Mouse (Mus musculus) adrenal gland, postnatal 25 days (tissue): Measurements from ENCODE around the gene Stab1. TPM values are rescaled to one million over a fixed set of nuclear protein-coding genes. Genes with fewer than 3 reads are reported as not detected.

Experiments used
- DNase-seq: peaks from one replicate; pipeline ENCODE4 v3.0.0; 2021; ENCODE audit warnings: mixed read lengths
- total RNA-seq: library from RNA; stranded (reverse); gene quantifications from 2 replicates; pipeline ENCODE4 v1.2.3, GENCODE M21; 2021

Gene Stab1
- total RNA-seq, 1 experiment from 2014 or later, result 79.5 TPM

DNA sequence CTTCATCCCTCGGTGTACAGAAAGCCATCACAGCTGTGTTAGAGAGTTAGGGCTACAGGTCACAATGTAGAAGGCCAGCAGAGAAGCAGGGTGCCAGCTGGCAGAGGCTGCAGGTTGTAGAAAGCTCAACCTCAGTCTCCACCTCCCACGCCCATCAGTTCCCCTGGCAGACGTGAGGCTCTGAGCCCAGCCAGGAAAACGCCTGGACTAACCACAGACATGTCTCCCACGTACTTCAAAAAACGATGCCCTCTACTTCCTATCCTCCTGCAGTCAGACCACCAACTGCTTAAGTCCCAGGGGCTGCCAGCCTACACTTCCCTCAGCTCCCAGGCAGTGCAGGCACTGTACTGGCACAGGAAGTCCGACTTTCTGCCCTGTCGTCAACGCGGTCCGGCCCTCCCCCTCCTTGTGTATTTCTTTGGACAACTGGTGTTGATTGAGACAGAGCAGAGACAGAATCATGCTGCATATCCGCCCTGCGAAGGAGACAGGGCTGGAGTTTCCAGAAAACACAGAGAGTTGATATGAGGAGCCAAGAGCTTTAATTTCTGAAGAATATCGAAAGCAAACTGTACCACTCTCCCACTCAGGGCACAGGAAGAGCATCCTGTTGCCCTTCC lies 26.6 kb upstream of the Stab1 start:
- peak; percentile 78 for DNase-seq

DNA sequence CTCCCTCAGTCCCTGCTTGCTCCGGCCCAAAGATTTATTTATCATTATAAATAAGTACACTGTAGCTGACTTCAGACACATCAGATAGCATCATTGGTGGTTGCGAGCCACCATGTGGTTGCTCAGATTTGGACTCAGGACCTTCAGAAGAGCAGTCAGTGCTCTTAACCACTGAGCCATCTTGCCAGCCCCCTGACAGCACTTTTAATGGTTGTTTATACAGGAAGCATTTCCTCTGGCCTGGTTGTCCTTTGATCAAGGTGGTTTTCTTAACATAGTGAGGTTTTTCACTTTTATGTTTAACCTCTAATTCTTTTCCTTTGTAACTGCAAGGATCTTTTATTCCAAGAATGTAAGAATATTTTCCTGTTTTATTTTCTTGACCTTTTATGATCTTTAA lies 26.0 kb upstream of the Stab1 start:
- no peak for DNase-seq

DNA sequence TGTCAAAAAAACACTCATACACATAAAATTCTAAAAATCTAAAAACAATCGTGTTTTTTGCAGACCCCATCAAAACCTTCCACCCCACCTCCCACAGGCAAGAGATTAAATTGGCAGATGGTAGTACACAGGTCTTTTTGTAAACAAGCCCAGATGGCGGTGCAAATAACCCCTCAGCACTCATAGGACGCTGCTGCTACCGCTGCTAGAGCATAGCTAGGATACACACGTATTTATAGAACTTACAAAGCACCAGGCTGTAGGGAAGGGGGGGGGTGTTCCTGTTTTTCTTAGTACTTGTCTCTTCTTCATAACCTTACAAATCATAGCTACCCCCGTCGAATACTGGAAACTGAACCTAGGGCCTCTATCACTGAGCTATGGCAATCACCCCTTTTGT lies 25.4 kb upstream of the Stab1 start:
- DNase-seq, result no peak

DNA sequence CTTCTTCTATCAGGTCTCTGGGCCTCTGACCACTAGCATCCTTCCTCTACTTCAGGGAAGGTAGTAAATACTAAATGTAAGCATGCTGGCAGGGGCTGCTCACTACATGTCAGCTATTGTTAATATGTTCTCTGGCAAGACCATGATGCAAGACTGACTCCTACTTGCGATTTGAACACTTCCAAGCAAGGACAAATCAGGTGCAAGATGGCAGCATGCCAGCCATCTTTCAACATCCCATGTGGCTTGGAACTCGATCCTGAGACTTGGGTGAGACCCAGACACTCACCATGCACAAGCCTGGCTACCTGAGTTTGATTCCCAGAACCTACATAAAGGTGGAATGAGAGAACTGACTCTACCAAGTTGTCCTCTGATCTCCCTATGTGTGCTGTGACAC lies 23.5 kb upstream of the Stab1 start:
- no peak for DNase-seq

DNA sequence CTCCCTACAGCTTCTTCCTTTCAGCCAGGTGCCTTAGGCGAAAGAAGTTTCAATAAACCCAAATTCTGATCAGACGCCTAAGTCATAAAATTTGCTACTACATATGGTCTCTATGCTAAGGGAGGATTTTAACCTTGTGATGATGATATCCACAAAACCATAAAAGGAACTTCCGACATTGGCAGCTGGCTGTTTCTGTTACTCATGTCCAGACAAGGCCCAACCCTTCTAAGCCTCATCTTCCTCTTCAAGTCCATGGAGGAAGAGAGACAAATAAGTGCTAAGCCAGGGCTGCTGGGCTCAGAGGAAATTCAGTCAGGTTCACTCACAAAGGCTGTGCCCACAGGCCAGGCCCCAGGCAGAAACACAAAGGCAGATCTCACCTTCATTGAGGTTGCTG lies 20.9 kb upstream of the Stab1 start:
- no peak for DNase-seq

DNA sequence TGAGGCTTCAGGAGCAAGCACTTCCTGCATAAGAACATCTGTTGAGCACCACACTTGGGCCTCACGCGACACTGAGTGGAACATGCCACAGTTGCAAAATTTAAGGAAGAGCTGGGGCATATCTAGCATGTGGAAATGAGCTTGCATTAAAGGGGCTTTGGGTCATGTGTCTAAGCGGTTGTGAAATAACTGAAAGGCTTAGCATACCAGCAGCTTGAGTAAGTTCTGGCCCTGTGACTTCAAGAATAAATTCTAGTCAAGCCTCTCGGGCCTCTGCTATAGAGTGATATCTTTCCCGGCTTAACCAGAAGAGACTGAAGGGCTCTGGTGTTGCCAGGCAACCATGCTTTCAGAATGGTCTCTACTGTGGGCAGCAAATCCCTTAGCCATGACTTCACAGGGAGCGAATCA lies 20.3 kb upstream of the Stab1 start:
- DNase-seq, result no peak

DNA sequence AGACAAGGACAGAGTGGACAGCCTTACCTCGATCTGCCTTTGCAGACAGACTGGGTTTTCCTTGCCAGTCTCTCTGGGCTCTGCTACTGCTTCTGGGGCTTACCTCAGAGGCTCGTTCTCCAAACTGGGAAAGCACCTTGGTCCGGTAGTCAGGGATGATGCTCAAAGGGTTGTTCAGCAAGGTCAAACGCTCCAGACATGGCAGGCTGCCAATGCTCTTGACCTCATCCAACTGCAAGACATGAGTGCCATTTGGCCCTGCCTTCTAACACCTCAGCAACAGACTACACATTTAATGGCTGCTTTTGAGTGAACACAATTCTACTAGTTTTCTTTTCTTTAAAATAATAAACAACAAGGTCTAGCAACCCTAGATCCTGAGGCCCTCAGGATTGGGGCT lies 18.2 kb upstream of the Stab1 start:
- DNase-seq, result peak; percentile 68

DNA sequence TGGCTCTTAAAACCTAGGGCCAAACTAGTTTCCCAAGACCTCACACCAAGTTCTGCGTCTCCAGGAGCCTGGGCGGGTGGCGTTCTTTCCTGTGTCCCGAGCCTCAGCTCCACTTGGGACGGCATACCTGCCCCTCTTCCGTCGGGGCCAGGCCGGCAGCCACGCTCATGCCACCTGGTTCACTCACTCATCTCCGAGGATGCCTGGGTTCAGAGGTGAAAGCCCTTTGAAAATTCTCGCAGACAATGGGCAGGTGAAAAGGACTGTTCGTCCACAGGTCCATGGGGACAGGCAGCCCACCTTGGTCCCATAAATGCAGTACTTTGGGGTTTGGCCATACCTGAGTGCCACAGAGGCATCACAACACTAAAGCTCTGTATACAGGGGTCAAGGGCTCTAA lies 15.8 kb upstream of the Stab1 start:
- DNase-seq, result no peak

DNA sequence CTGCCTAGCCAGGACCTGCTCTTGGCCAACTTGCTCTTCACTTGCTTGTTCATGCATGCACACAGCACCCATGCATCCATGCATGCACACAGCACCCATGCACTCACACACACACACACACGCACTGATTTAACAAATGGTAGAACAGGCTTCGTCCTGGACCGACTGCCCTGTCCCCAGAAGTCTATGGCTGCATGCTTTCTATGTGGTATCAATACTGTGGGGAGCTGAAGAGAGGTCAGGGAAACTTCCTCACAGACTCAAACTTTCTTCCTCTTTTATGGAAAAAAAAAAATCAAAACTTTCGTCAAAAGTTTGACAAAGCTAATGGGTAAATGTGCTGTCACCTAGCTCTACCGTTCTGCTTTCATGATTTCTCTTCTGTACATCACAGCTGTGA lies 15.1 kb upstream of the Stab1 start:
- DNase-seq, result no peak

DNA sequence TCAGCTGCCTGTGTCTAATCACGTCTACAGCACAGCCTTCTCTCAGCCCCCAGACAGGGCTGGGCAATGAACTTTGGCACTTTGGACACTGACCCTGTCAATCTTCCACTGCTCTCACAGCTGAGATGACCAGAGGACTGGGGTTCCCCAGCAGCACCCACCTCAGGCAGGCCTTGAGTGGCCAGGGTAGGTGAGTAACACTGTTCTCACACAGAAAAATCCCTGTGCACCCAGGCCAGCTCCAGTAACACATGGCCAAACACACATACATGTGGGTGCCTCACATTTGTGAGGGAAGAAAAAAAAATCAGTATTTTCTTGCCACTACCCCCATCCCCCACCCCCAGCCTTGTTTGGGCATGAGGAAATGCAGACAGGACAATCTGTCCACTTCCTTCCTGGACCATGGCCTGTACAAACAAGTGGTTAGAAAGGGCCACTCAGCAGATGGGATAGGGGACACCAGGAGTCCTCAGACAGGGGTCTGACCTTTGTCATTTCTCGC lies 14.4 kb upstream of the Stab1 start:
- DNase-seq, result no peak

DNA sequence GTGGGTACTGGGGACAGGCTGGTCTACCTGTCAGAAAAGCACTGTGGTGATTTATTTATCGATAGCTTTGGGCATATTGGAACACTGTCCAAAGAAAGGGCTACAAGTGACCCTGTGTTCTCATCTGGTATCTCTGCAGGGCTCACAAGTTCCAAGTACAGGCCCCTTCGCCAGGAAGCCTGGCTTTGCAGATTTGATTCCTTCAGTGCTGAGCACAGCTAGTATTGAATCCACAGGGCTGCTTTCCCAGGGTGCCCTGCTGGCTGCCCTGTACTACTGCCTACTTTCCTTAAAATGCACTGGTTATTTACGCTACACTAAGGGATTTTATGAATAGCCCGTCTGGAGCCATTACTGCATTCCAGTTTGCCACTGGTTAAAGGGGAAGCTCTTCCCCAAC lies 13.1 kb upstream of the Stab1 start:
- DNase-seq, result no peak

DNA sequence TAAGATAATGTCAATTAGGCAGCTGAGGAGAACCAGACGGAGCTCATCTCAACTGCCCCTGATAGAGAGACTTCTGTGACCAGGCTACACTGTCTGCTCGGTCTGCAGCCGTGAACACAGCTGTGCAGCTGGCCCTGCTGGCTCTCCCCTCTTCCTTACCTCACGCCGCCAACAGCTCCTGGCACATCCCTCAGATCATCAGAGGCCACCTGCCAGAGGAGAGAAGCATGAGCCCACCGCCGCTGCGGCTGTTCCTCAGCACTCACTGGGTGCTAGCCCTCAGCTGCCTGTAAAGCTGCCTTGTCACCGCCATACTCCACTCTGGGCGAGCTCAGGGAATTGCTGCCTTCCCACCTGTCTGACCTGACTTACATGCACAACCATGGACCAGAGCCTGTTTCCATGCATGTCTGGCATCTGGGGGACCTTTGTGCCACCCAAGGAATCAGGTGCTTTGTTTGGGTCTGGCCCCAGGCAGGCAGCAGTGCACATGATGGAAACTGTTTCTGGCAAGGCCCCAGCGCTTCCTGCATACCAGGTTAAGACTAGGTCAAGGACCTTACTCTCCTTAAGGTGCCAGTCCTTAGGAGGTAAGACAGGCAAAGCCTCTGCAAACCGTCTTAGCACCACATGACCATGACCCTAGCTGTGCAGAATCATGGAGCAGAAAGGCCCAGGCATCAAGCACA lies 11.4 kb upstream of the Stab1 start:
- no peak for DNase-seq

DNA sequence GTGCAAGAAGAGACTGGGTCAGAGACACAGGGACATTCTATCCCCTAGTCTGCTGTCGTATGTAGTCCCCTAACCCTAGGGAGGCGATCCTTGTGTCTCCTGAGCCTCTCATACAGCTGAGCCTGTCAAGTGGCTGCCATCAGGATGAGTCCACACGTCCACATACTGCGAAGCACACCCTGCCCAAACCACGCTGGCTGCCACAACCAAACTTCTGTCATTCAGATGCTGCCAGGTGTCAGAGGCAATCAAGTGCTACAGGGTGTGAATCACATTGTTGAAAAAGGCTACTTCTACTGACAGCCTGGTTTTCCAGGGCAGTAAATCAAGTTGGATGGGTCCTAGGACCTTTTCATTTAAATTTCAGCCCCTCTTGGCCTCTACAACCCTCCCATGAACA lies 9.3 kb upstream of the Stab1 start:
- DNase-seq, result no peak

DNA sequence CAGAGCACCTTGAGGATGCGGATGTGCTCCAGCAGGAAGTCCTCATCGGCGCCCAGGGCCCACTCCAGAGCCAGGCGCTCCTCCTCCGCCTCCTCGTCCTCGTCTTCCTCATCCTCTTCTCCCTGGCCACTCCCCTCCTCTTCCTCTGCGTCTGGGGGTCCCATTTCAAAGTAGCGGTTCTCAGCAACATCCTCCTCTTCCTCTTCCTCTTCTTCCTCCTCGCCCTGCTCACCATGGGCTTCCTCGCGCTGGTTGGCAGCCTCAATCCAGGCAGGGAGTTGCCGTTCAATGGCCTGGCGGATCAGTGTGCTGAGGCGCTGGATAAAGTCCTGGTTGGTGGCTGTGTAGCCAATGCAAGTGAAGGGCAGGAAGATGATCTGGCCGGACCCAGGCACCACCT lies 8.8 kb upstream of the Stab1 start:
- no peak for DNase-seq

DNA sequence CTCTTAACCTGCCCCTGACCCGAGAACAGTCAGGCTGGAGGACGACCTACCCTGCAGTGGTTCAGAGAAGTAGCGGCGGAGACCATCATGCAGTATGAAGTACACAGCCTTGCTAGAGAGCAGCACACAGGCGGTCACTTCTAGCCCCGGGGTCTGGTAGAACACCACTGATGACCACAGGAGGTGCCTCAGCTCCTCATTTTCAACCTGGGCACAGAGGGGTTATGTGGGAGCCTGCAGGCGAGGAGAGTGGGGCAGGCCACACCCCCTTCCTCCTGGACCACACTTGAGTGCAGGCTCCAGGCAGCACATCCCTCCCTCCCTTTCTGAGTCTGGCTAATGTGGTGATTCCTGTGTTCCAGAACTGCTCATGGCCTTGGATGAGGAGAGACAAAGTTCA lies 5.1 kb upstream of the Stab1 start:
- no peak for DNase-seq

DNA sequence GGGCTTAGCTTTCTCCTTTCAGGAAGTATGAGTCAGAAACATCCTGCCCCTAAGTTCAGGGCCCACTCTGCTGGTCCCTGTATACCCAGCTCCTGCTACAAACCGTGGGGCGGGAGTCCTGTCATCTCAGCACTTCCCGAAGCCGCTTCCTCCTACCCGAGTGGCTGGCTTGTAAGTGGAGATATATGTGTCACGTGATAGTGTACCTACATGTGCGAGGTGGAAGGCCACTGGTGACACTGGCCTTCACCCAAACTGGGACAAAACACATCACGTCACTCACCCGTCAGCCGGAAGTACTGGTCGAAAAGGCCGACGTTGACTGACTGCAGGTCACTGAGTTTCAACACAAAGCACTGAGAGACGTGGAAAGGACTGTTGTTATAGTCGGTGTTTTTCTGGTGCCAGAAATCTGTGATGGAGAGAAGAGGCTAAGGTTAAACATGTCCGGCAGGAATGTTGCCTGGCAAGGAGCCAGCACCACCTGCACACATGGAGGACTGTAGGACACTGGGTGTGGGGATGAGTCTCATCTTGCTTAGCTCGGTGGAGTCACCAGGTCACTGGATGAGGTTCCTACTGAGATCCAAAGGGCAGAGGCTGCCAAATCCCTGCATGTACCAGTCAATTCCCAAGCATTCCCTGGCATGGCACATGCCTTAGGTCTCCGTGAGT lies 4.5 kb upstream of the Stab1 start:
- DNase-seq, result no peak

DNA sequence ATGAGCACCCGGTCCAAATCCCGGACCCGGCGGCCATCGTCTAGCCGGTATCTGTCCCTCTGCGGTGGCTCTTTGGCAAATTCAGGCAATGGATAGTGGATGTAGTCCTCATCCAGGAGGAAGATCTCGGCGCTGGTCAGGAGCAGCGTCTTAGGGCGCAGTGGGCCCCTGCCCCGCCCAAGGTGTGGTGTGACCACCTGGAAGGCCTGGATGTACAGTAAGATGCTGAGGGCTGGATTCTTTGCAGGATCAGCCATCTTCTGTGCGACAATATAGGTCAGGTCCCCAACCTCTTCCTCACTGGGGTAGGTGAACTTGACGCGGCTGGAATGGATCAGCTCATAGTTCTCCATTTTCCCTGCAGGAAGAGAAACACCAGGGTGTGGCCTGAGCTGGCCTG lies 3.4 kb upstream of the Stab1 start:
- no peak for DNase-seq

DNA sequence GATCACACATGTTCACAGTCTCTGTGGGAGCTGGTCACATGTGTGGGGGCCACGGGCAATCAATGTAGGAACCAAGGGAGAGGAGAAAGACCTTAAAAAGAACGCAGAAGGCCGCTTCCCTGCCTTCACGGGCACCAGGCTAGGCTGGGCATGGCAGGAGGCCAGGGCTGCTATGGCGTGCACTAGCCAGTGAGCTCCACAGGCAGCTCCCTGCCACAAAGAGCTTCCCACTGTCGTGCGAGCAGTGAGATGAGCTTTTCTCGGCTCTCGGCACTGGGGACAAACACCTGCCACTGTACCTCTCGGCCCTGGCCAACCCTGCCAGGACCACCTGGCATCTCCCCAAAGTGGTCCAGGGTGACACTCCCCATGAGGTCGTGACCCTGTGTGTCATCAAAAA lies 2.9 kb upstream of the Stab1 start:
- peak; percentile 54 for DNase-seq

DNA sequence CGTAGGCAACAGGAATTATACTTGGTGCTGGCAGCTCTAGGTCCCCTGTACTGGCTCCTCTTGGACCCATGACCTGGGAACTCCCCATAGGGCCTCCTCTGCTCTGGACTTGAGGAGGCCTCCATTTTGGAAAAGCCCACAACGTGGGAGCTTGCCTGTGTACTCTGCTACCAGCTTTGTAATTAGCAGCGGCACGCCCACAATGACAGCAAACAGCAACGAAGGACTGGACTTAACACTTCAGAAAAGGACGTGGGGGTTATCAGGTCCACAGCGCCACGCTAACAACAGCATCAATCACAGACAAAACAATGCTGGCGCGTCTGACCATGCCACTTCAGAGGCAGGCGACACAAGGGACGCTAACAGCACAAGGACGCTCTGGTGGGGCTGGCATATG lies 2.5 kb upstream of the Stab1 start:
- no peak for DNase-seq

DNA sequence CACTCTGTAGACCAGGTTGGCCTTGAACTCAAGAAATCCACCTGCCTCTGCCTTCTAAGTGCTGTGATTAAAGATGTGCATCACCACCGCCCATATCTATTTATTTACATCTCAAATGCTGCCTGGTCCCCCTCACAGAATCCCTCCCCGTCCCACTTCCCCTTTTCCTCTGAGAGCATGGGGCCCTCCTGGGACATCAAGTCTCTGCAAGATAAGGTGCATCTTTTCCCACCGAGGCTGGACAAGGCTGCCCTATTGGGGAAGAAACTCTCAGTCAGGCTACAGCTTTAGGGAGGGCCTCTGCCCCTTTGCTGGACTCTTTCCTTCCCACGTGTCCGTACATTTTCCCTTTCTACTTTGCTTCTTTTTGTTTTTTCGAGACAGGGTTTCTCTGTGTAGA lies 1.1 kb upstream of the Stab1 start:
- DNase-seq, result no peak

DNA sequence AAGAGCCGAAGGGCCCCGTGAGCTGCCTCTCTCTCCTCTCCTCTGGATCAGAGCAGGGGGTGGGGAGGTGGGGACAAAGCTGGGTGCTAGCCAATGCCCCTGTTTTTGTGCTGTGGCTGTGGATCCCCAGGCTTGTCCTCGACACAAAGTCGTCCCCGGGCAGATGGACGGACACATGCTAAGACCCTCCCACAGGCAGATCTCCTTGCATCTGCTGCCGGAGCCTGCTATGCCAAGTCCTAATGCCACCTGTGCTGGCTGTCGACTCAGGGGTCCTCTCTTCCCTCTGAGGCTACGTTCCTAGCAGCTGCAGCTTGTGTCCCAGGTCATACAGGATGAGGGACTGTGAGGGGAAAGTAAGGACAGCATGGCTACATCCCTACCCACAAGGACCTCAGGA lies 1.6 kb downstream of the Stab1 start:
- DNase-seq, result no peak

DNA sequence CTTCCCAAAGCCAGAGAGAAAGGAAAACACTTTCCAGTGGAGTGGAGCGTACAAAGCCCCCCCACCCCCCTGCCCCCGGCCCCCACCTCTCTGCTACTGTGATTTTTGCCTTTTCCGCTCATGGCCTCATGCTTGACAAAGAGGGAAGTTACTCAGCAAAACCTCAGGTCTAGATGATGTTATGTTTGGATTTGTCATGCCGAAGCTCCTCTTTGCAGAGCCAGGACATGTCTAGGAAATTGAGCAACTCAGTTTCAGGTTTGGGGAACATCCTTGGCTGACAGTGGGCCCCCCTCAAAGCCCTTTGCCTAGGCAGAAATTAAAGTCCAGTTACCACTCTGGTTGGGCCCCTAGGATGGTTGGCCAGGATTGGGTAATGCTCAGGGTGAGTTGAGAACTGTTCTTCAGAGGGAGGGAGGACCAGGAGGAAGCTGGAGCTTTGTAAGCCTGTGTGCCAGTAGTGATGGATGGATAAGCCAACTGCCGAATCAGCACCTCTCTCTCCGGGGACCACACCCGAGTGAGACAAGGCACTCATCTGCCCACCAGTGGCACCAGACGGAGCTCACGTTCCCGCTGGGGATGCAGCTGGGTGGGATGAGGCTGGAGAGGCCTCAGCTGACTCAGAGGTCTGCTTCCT lies 2.3 kb downstream of the Stab1 start:
- no peak for DNase-seq

DNA sequence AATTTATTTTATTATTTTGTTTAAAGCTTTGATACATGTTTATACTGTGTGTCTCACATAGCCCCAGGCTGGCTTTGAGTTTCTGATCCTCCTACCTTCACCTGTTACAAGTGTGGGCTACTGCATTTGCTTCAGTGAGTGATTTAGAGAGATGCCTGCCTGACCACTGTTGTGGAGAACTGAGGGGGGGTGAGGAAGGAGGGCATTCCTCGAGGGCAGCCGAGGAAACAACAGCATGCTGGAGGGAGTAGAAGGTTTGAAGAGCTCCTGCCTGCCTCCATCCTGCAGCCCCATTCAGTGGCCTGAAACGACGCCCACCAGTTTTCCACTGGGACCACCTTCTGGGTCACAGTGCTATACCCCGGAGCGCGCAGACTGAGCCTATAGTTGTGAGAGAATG lies 3.0 kb downstream of the Stab1 start:
- DNase-seq, result no peak
